Mouse (Mus musculus) layer of hippocampus, adult 9-10 months (tissue): Measurements from ENCODE around the gene Flot1.
"Not testable (repeated sequence)": the region's sequence is repeated elsewhere in the genome, so short reads cannot be mapped to it uniquely, and the experiment has no call there.

Experiments used
- DNase-seq: peaks from one replicate; pipeline ENCODE4 v3.0.0; 2022; ENCODE audit warnings: low spot score

Flot1 gene

DNA sequence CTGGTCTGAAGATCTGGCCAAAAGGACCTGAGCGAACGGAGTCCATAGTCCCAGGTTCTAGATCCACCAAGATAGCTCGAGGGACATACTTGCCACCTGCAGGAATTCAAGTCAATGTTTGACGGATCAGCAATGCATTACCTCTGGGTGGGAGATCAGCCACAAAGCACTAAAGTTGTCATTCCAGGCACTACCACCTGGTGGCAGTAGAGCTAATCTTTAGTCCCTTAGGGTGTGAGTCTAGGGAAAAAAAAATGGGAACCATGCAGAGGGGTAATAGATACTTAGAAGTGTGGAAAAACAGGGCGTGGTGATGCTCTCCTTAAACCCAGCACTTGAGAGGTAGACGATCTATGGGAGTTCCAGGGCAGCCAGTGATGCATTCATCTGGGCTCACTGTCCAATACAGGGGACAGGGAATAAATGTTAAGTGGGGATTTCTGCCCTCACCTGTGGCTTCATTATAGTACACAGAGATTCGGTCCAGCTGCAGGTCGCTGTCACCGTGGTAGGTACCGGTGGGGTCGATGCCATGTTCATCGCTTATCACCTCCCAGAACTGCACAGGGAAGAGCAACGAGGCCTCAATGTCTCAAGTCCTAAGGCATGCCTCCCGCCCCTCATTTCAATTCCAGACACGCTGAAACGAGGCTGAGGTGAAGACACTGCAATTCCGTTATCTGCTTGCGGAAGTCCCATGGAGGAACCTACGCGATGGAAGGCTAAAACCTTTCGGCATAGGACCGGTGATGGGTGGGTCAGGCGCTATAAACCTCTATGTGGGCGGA, 13.3 kb downstream of the Flot1 start:
- peak; percentile 95 for DNase-seq

DNA sequence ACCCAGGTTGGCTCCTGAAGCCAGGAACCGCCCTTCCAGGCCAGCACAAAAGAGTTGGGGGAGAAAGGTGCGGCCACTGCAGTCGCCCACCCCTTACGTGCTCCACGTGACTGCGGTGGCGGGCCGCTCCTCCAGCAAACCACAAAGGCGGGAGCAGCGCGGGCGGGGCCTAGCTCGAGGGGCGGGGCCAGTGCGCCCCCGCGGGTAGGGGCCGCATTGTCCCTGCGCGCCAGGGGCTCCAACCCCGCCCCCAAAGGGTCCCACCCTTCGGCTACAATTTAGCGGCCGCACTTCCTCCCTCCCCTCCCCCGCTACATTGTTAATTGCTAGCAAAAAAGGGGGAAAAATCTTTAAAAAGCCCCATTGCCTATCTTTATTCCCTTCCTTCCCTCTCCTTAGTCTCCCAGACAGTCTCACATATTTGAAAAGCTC, 14.0 kb downstream of the Flot1 start:
- no peak for DNase-seq

DNA sequence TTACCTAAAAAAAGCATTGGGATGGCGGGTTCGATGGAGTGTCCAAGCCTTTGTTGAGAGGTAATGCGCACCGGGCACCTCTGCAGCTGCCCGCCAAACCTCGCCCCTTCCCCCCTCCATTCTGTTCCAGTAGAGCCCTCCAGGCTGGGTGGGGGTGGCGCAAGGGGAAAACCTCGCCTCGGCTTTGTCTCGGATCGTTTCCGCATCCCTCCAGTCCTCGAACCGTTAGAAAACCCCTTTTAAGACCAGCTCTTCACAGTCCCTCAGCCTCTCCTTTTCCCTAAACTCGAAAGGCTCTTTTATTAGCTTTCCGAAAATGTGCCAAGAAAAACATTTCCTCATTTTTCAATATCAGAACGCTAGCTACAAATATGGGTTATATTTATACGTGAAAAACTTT, 14.5 kb downstream of the Flot1 start:
- no peak for DNase-seq

DNA sequence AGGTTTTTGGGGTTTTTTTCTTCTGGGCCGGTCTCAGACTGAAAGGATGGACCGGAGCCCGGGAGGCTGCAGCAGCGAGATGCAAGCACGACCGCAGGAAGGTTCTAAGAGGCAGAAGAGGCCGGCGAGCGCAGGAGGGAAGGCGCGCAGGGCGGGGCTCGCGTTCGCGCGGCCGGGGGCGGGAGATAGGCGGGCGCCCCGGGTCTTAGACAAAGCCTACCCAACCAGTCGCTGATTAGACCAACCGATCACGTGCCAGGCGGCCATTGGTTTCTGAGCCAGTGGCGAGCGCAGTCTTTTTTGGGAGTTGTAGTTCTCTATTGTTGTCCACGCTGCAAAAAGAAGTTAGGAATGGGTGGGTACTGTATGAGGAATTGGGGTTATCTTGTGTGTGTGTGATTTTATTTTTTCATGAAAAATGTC, 15.1 kb downstream of the Flot1 start, which contains the start of gene Tubb5:
Gene Tubb5, minus strand, starts transcription at position 185 of the 423 bp plus-strand sequence.
- DNase-seq = peak; percentile 86

DNA sequence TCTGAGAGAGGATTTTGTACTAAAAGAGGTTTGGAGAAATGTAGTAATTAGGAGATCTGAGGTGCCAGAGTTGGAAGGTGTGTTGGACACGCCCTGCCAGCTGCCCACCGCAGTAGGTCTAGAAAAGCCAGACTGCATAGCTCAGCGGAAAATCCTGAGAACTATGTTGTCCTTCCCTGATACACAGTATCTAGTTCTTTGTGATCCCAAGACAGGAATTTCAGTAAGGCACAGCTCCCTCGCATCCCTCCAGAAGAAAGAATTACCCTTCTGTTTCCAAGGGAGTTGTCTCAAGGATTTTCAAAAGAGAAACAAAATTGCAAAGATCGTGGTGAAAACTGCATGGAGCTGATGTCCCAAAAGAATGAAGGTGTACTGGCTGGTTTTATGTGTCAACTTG, 15.5 kb downstream of the Flot1 start:
- no peak for DNase-seq

DNA sequence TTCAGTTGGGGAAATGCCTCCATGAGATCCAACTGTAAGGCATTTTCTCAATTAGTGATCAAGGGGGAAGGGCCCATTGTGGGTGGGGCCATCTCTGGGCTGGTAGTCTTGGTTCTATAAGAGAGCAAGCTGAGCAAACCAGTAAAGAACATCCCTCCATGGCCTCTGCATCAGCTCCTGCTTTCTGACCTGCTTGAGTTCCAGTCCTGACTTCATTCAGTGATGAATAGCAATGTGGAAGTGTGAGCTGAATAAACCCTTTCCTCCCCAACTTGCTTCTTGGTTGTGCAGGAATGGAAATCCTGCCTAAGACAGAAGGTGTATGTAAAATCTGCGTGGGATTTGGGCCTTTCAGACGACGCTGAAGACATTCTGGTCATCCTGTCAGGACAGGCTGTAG, 16.0 kb downstream of the Flot1 start:
- not testable (repeated sequence) for DNase-seq

DNA sequence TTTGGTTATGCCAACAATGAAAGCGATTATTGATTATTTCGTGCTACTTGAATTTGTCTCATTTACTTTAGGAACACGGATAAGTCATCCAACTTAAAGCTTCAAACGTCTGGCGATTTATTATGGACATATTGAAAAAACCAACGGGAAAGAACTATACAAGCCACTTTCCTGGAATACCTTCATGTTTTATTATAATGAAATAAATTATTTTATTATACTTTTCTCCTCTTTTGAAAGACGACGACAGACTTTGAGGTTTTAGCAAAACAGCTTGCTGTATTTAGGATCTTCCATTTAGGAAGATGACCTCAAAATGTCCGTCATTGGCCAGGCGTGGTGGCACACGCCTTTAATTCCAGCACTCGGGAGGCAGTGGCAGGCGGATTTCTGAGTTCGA, 17.5 kb downstream of the Flot1 start:
- no peak for DNase-seq

DNA sequence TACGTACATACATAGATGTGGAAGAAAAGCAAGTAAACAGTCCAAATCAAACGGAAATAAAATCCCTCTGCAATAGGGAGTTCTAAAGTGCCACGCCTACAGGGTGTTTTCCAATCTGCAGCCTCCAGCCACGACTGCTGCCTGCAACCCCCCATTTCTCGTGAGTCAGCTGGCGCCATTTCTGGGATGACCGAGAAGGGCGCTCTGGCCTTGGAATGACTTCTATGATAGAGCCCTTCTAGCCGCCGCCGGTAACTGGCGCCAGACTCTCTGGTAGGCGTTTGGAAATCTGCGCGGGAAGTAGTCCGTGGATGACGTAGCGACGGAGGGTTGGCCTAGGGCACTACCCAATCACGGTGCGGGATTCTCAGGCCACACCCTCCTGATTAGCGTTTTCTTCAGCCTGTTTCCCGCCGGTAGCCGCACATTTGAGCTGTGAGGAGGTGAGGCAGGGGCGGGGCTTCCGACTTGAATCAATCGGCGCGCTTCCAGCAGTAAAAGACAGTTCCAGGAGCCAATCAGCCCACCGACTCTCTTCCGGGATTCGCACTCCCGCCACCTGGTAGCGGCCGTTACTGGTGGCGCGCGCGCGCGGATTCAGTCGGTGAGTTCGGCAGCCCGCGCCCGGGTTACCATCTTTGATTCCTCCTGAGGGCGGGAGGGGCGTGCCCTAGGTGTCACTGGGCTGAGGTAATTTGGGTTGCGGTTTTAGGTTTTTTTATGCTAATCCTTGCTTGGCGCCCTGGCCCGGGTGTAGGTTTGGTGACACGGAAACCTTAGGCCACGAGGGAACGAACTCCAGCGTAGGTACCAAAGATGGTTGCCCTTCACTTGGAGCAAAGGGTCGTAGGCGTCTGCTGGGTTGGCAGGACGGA, 18.3 kb downstream of the Flot1 start, which contains the start of gene Mdc1:
Gene Mdc1, plus strand, starts transcription at position 440 of the 875 bp plus-strand sequence.
- peak; percentile 99 for DNase-seq

DNA sequence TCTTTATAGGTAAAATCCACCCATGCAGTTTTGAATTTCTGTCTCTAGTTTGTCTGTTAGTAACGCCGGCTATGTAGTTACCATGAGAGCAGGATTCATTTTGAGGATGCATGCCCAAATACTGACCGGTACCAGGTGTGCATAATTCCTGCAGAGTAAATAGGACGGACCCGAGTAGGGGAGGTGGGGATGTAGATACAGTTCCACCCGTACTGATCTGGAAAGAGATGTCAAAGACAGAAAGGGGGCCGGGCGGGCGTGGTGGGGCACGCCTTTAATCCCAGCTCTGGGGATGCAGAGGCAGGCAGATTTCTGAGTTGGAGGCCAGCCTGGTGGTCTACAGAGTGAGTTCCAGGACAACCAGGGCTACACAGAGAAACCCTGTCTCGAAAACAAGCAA, 19.0 kb downstream of the Flot1 start:
- DNase-seq = no peak

DNA sequence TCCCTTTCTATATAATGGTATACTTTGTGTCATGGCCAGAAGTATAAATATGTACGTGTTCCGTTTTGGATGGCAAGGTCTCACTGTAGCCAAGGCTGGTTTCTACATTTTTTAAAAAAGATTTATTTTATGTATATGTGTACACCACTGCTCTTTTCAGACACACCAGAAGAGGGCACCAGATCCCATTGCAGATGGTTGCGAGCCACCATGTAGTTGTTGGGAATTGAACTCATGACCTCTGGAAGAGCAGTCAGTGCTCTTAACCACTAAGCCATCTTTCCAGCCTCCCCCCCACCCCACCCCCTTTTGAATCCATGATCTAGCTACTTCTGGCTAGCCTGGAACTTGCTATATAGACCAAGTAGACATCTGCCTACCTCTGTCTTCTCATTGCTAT, 20.5 kb downstream of the Flot1 start:
- no peak for DNase-seq

DNA sequence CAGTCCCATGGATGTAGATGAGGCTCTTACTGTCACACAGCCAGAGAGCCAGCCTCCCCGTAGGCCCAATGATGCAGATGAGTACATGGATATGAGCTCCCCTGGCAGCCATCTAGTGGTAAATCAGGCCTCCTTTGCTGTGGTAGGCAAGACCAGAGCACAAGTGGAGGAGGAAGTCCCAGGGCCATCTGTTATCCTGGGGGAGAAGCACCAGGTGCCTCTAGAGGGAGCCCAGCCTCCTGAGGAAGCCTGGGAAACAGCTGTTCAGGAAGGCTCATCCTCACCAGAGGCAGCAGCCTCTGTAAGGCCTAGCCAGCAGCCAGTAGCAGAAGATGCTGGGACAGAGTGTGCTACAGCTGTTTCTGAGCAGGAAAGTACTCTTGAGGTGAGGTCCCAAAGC, 25.1 kb downstream of the Flot1 start:
- no peak for DNase-seq

DNA sequence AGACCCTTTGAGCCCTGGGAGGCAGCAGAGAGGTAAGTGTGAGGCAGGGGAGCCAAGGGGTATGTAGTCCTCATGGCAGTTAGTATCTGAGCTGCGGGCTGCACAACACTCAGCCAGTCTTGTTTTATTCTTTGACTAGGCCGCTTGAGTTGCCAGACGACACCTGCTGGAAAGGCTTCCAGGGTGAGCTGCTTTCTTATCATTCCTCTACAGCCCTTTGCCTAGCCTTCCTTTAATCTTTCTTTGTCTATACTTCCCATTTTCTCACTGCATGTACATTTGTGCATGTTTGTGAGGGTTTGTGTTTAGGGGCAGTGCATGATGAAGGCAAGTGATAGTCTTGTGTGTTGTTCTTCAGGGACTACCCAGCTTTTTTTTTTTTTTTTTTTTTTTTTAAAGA, 27.9 kb downstream of the Flot1 start:
- DNase-seq = no peak

DNA sequence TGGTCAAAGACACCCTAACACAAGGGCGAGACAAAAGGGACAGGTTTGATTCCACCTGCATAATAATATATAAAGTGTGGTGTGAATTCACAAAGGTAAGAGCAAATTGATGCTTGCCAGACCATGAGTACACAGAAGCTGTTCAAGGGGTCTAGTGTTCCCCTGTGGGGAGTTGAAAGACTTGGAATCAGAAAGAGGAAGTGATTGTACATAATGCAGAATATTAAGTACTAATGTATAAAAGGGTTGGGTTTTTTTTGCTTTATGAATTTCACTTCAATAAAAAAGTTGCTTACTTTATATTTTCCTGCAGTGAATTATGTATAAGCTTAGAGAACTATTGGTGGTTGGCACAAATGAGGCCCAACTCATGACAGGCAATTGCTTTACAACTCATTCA, 36.3 kb downstream of the Flot1 start:
- no peak for DNase-seq

DNA sequence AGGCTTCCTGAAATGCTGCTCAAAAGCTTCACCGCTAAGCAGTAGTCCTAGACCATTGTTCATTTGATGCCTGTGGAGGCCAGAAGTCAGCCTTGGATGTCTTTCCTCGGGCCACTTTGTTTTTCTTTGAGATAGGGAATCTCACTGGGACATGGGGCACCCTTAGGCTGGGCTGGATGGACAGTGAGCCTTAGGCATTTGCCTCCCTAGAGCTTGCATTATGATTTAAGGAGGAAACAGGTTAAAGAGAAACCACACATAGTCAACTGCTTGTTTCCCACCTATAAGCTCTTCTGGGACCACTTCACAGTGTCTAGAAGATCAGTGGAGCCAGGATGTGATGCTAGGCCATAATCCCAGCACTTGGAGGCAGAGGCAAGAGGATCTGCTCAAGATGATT, 36.8 kb downstream of the Flot1 start:
- DNase-seq = no peak

DNA sequence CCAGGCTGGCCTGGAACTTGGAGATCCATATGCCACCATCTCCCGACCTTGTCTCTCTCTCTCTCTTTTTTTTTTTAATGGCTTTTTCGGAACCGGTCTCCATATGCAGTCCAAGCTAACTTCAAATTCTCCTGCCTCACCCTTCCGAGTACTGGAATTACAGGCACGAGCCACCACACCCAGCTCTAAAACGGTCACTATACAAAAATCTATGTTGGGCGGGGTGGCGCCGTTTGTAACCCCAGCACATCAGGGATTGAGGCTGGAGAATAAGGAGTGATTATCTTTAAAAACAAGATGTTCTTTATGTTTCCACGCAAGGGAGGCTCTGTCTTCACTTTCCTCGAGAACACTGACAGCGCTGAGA, 37.8 kb downstream of the Flot1 start:
- DNase-seq = no peak

DNA sequence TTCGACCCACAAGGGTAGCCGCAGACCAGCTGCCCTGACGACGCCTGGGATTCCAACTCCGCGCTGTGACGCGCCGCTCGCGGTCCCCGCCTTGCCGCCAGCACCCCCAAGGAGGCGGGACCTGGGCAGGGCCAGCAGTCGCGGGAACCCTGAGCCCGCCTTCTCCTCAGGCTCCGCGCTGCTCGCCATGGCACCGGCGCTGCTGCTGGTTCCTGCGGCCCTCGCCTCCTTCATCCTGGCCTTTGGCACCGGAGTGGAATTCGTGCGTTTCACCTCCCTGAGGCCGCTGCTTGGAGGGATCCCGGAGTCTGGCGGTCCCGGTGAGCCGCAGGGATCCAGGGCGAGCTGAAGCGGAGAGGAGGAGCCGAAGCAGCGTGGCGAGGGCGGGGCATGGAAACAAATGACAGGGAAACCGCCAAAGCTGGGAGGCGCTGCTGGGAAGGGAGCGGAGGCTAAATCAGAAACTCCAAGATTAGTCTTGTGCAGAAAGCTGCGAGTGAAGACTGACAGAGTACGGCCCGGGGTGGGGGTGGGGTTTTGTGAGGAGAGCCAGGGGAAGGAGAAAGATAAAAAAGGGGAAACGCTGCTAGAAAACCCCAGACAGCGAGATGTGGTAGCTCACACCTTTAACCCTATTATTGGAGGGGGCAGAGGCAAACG, 38.3 kb downstream of the Flot1 start, which contains the start of gene Nrm:
Gene Nrm, plus strand, starts transcription at position 121 of the 660 bp plus-strand sequence.
- no peak for DNase-seq

DNA sequence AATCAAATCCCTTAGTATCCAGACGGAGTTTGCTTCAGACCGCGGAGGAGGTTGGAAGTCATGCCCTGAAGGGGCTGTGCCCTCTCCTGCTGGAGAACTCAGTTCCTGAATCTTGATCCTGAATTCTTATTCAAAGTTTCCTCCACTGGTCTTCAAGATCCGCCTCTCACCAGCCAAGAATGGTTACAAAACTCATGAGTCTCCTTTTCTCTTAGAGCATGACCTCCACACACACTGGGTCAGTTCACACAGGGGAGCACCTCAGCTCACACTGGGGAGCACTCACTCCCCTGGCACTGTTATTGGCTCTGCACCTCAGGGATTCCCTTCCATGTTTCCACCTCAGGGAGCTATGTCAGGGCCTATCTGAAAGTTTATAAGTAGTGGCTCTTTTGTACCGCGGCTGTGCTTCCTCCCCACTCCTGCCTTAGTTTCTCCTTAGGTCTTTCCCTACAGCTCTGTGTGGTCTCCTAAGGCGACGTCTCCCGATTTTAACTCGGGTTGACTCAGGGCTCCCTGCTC, 41.9 kb downstream of the Flot1 start:
- no peak for DNase-seq

DNA sequence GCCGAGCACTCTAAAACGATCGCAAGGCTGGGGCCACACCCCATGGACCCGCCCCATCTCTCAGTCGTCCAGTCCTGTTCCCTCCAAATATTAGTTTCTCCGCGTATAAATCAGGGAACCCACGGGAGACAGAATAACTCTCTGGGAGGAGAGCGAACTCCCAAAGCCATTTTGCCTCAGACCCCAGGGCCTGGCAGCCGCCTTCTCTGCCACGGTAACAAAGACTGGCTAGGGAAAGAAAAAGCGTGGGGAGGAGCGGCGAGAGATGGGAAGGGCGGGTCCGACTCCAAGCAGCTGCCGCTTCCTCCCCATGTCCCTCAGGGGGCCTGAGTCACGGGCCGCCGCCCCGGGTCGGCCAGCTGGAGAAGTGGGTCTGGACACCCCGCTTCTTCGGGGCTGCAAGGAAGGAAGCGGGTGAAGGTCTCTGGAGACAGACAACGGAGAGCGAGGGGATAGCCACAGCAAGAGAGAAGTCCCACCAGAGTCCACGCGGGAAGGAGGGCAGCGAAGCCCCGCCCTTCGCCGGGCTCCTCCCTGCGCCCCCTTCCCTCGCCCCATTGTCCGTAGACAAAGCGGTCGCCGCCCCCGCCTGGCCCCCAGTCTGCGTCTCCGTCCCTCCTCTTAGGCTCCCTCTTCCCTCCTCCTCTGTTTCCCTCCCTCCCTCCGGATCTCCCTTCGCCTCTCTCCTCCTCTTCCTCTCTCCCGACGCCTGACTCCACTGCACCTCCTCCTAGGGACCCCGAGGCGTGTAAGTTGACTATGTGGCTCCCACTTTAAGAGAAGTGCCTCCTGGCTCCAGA, 42.7 kb downstream of the Flot1 start, which contains the start of gene Ppp1r18:
Gene Ppp1r18, plus strand, starts transcription at position 113 of the 800 bp plus-strand sequence.
- DNase-seq = no peak

DNA sequence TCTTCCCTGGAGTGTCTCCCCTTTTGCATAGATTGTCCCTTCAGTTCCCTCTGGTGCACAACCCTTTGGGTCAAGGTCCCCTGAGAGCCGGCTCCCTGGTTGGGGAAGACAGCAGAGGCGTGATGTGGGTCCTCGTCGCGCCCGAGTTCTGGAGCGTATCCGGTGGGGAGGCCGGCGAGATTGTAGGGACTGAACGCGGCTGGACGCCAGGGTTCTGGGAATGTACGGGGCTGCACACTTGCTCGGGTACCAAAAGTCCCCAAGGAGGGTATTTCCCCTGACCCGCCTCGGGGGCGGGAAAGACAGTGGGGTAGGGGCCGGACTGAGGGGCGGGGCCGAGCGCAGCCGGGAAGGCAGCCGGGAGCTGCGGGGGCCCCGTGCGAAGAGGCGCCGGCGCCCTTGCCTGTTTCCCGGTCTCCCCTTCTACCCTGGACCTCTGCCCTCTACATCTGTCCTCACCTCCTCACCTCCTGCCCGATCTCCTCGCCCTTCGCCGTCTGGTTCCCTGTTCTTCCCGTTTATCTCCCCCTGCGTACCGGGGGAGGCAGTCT, 43.3 kb downstream of the Flot1 start:
- no peak for DNase-seq

DNA sequence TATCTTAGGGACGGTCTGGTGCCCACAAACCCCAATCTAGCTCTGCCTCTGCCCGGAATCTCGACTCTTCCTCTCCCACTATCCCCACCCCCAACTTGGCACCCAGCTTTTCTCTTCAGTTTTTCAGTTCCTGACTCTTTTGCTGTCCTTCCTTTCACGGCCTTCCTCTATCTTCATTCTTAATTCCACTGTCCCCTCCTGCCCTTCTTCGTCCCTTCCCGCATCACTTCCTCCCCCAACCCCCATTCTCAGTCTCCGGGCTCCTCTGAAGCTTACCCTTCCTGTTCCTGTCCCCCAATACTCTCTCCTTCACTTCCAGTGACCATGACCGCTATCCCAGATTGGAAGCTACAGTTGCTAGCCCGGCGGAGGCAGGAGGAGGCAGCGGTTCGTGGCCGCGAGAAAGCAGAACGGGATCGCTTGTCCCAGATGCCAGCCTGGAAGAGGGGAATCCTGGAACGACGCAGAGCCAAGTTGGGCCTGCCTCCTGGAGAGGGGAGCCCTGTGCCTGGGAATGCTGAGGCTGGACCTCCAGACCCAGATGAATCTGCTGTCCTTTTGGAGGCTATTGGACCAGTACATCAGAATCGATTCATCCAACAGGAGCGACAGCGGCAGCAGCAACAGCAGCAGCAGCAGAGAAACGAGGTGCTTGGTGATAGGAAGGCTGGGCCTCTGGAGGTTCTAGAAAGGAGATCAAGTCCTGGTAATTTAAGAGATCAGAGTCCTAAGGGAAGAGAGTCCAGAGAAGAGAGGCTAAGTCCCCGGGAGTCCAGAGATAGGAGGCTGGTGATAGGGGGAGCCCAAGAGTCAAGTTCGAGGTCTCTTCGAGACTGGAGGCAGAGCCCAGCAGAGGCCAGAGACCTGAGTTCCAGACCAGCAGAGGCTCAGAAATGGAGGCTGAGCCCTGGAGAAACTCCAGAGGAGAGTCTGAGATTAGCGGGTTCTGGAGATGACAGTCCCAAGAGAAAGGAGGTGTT, 44.2 kb downstream of the Flot1 start:
- no peak for DNase-seq
